Mouse (Mus musculus) adrenal gland, adult 2 months (tissue): Measurements from ENCODE around the gene Map10. TPM values are rescaled to one million over a fixed set of nuclear protein-coding genes. Genes with fewer than 3 reads are reported as not detected.

Experiments used
- DNase-seq: peaks from one replicate; pipeline ENCODE4 v3.0.0; 2021
- polyA plus RNA-seq: library from polyadenylated mRNA; depleted of rRNA; stranded (reverse); fragments of >200 nt; gene quantifications from 2 replicates; pipeline ENCODE4 v1.2.3, GENCODE M21; 2012; rRNA removed
- total RNA-seq, 2 experiments: library from RNA; stranded (reverse); gene quantifications; 2 replicates each; pipeline ENCODE4 v1.2.3; 2021

Gene Map10
- total and polyA plus RNA-seq, 3 experiments, result 2.9 to 5.5 (median 3.2) TPM

- DNase-seq, result no peak
Measured at GRCm38 (mm10) chr8:125716613-125717012, 47.0 kb downstream of the Map10 start.

DNA sequence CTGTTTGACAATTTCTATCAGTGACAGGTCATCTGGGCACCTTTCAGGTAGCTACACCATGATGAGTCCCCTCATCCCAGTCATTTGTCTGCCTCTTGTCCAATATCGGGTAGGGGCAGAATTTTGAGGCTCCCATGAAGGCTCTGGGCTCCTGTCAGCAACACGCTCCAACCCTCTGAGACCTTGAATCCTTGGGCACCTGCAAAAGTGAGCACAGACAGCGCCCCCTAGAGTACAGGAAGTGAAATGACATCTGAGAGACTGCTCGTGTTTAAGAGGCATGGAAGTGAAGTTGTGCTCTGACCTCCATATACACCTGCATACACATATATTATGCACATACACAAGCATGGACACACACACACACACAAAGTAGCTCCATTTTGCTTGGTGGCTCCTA, 49.3 kb downstream of the Map10 start:
- DNase-seq, result no peak

GRCm38 (mm10) chr8:125722675-125723074, 53.1 kb downstream of the Map10 start:
- no peak for DNase-seq

Other genes with a start within 250 kb of the Map10 start
- 10 to 100 TPM; 43.5 to 55.8 TPM for gene Sipa1l2, start 100.0 kb upstream of the Map10 start, total RNA-seq
- gene Sipa1l2, start 100.0 kb upstream of the Map10 start, polyA plus RNA-seq, result 36.0 and 51.6 TPM in 2 replicates
- gene Ntpcr, start 60.1 kb downstream of the Map10 start, total RNA-seq, result 10 to 100 TPM; 17.2 to 19.2 TPM
- gene Ntpcr, start 60.1 kb downstream of the Map10 start, polyA plus RNA-seq, result 30.4 and 31.5 TPM in 2 replicates
- gene Pcnx2, start 228.5 kb downstream of the Map10 start, total RNA-seq, result under 1 TPM; 0.55 to 0.69 TPM
- 0.42 and 0.50 TPM in 2 replicates for gene Pcnx2, start 228.5 kb downstream of the Map10 start, polyA plus RNA-seq
- 1 to 10 TPM in 1 of 2 experiments, under 1 TPM in 1; 0.78 to 1.6 TPM for gene Map3k21, start 240.6 kb downstream of the Map10 start, total RNA-seq
- 1.5 and 1.9 TPM in 2 replicates for gene Map3k21, start 240.6 kb downstream of the Map10 start, polyA plus RNA-seq